Mouse (Mus musculus) heart, embryonic 13.5 days (tissue): Measurements from ENCODE around the gene Spert. TPM values are rescaled to one million over a fixed set of nuclear protein-coding genes. Genes with fewer than 3 reads are reported as not detected.

Experiments
- ATAC-seq: fragments of 200-750 bp; cut with Nextera tagmentation; 2 replicates; pipeline ENCODE4 v1.8.0; 2017; ENCODE audit warnings: moderate TSS enrichment; ENCODE audit not compliant: insufficient number of reproducible peaks, low FRiP score, low TSS enrichment; ENCODE audit errors: extremely low read depth
- H3K27ac ChIP-seq: fragments of 300-500 bp; sonication (generic); replicated peaks from 2 replicates; pipeline ENCODE4 v1.5.1; 2015; ENCODE audit warnings: moderate library complexity, mild to moderate bottlenecking, inconsistent platforms
- H3K27me3 ChIP-seq: fragments of 300-500 bp; sonication (generic); replicated peaks from 2 replicates; pipeline ENCODE4 v1.6.1; 2015; ENCODE audit warnings: mild to moderate bottlenecking, inconsistent platforms
- H3K36me3 ChIP-seq: fragments of 300-500 bp; sonication (generic); 2 replicates; pipeline ENCODE4 v1.6.1; 2015; ENCODE audit warnings: mild to moderate bottlenecking, inconsistent platforms
- H3K4me1 ChIP-seq: fragments of 300-500 bp; sonication (generic); 2 replicates; pipeline ENCODE4 v1.6.1; 2015; ENCODE audit warnings: inconsistent platforms
- H3K4me2 ChIP-seq: fragments of 300-500 bp; sonication (generic); 2 replicates; pipeline ENCODE4 v1.6.1; 2015; ENCODE audit warnings: inconsistent platforms, mild to moderate bottlenecking, moderate library complexity
- H3K4me3 ChIP-seq: fragments of 300-500 bp; sonication (generic); 2 replicates; pipeline ENCODE4 v1.5.1; 2015; ENCODE audit warnings: moderate library complexity, mild to moderate bottlenecking, inconsistent platforms
- H3K9ac ChIP-seq: fragments of 300-500 bp; sonication (generic); 2 replicates; pipeline ENCODE4 v1.6.1; 2015; ENCODE audit warnings: inconsistent platforms, mild to moderate bottlenecking, moderate library complexity
- H3K9me3 ChIP-seq: fragments of 300-500 bp; sonication (generic); 2 replicates; pipeline ENCODE4 v1.6.1; 2016; ENCODE audit warnings: inconsistent platforms
- WGBS: fragments of 180-500 bp; shearing (Covaris S2); methylation state at CpG from one replicate; pipeline ENCODE4 v1.1.7; 2015; ENCODE audit warnings: mixed read lengths; 5-methylcytosine and 5-hydroxymethylcytosine counted together
- polyA plus RNA-seq: library from polyadenylated mRNA; unstranded; fragments of >200 nt; fragmentation: Nextera tagmentation; extraction: Ambion mirVana; gene quantifications from 2 replicates; pipeline ENCODE4 v1.2.1, GENCODE M21; 2015

Gene Spert
- polyA plus RNA-seq = not detected in 2 replicates

GRCm38 (mm10) chr14:75592978-75593377 lies at the start of gene Spert:
Gene Spert, minus strand, starts transcription at chr14:75593116.
- no peak within 1 kb of the TSS for H3K4me3 ChIP-seq
- H3K27ac ChIP-seq = no peak within 1 kb of the TSS
- no peaks in the 10 kb centered on the region for H3K4me1 ChIP-seq
- no peak for ATAC-seq
- H3K27me3 ChIP-seq = 0 out of 2 replicates have a peak, but pooled peaks cover 4% of the 10 kb centered on the region
- H3K9me3 ChIP-seq = no peaks in the 10 kb centered on the region
- WGBS = 52% methylated on average over 3 of the region's 3 CpGs
- no peaks in the 10 kb centered on the region for H3K36me3 ChIP-seq
- no peak within 1 kb of the TSS for H3K9ac ChIP-seq
- H3K4me2 ChIP-seq = no peak within 1 kb of the TSS

GRCm38 (mm10) chr14:75642080-75642479 lies 49.2 kb upstream of the Spert start, which contains the start of gene Erich6b:
Gene Erich6b, plus strand, starts transcription at chr14:75642259.
- H3K4me2 ChIP-seq = no peak within 1 kb of the TSS
- H3K9ac ChIP-seq = no peak within 1 kb of the TSS
- no peaks in the 10 kb centered on the region for H3K9me3 ChIP-seq
- H3K4me3 ChIP-seq = no peak within 1 kb of the TSS
- H3K4me1 ChIP-seq = no peaks in the 10 kb centered on the region
- no peaks in the 10 kb centered on the region for H3K36me3 ChIP-seq
- ATAC-seq = no peak; the same call in 1 of the 2 replicates
- WGBS = 71% methylated on average over 8 of the region's 8 CpGs
- no peaks in the 10 kb centered on the region; the same call in 1 of the 2 replicates for H3K27me3 ChIP-seq
- no peak within 1 kb of the TSS for H3K27ac ChIP-seq

GRCm38 (mm10) chr14:75641369-75641768 lies 48.5 kb upstream of the Spert start:
- H3K27me3 ChIP-seq = no peaks in the 10 kb centered on the region; the same call in 1 of the 2 replicates
- 59% methylated on average over 6 of the region's 6 CpGs for WGBS
- H3K4me2 ChIP-seq = no peak overlapping the region
- 0 out of 2 replicates have a peak, but pooled peaks cover under 1% of the 10 kb centered on the region for H3K4me1 ChIP-seq
- H3K9ac ChIP-seq = no peak overlapping the region
- no peaks in the 10 kb centered on the region for H3K36me3 ChIP-seq
- H3K9me3 ChIP-seq = no peaks in the 10 kb centered on the region
- H3K27ac ChIP-seq = no peak overlapping the region
- H3K4me3 ChIP-seq = no peak overlapping the region
- no peak for ATAC-seq

- peaks cover 6% of the 10 kb centered on the region; the same call in 1 of the 2 replicates for H3K4me1 ChIP-seq
- no peak overlapping the region for H3K4me3 ChIP-seq
- no peak overlapping the region for H3K27ac ChIP-seq
- 80% methylated on average over 2 of the region's 2 CpGs for WGBS
- no peak overlapping the region for H3K9ac ChIP-seq
- no peaks in the 10 kb centered on the region; the same call in 1 of the 2 replicates for H3K27me3 ChIP-seq
- H3K36me3 ChIP-seq = no peaks in the 10 kb centered on the region
- no peaks in the 10 kb centered on the region for H3K9me3 ChIP-seq
- ATAC-seq = no peak
- H3K4me2 ChIP-seq = no peak overlapping the region
Observed at GRCm38 (mm10) chr14:75640846-75641245, 47.9 kb upstream of the Spert start.

GRCm38 (mm10) chr14:75637641-75638040 lies 44.7 kb upstream of the Spert start:
- peaks cover 15% of the 10 kb centered on the region for H3K4me1 ChIP-seq
- 71% methylated on average over 4 of the region's 4 CpGs for whole genome bisulfite sequencing
- no peaks in the 10 kb centered on the region for H3K9me3 ChIP-seq
- no peaks in the 10 kb centered on the region; the same call in 1 of the 2 replicates for H3K27me3 ChIP-seq
- H3K4me3 ChIP-seq = no peak overlapping the region
- H3K4me2 ChIP-seq = no peak overlapping the region
- no peak overlapping the region for H3K9ac ChIP-seq
- no peak for ATAC-seq
- no peaks in the 10 kb centered on the region for H3K36me3 ChIP-seq
- no peak overlapping the region for H3K27ac ChIP-seq

GRCm38 (mm10) chr14:75636107-75636506 lies 43.2 kb upstream of the Spert start:
- peaks cover 15% of the 10 kb centered on the region for H3K4me1 ChIP-seq
- 55% methylated on average over 7 of the region's 7 CpGs for WGBS

GRCm38 (mm10) chr14:75635350-75635749 lies 42.4 kb upstream of the Spert start:
- Histone ChIP-seq H3K4me3 (no peak overlapping the region), H3K9ac (no peak overlapping the region), H3K36me3 (no peaks in the 10 kb centered on the region), H3K9me3 (no peaks in the 10 kb centered on the region), H3K27ac (peak overlapping the region; percentile 67), H3K27me3 (no peaks in the 10 kb centered on the region; the same call in 1 of the 2 replicates), H3K4me1 (peaks cover 15% of the 10 kb centered on the region), H3K4me2 (peak overlapping the region; percentile 39)
- peak; percentile 51; the same call in 1 of the 2 replicates for ATAC-seq
- 44% methylated on average over 12 of the region's 12 CpGs for WGBS

More at GRCm38 (mm10) chr14:75636107-75636506, 43.2 kb upstream of the Spert start:
- H3K27me3 ChIP-seq = no peaks in the 10 kb centered on the region; the same call in 1 of the 2 replicates
- no peaks in the 10 kb centered on the region for H3K36me3 ChIP-seq
- 0 out of 2 replicates have a peak overlapping the region, but pooled peaks have one; percentile 39 for H3K4me2 ChIP-seq
- peak overlapping the region; percentile 67 for H3K27ac ChIP-seq
- H3K9ac ChIP-seq = no peak overlapping the region
- no peaks in the 10 kb centered on the region for H3K9me3 ChIP-seq
- no peak overlapping the region for H3K4me3 ChIP-seq
- no peak for ATAC-seq

GRCm38 (mm10) chr14:75628870-75629269 lies 36.0 kb upstream of the Spert start:
- WGBS = 67% methylated on average over 8 of the region's 8 CpGs
- Histone ChIP-seq H3K9me3 (no peaks in the 10 kb centered on the region), H3K36me3 (no peaks in the 10 kb centered on the region), H3K9ac (no peak overlapping the region), H3K4me3 (no peak overlapping the region), H3K27me3 (no peaks in the 10 kb centered on the region), H3K4me1 (no peaks in the 10 kb centered on the region), H3K4me2 (no peak overlapping the region), H3K27ac (no peak overlapping the region)
- ATAC-seq = no peak

GRCm38 (mm10) chr14:75622984-75623383 lies 30.1 kb upstream of the Spert start:
- WGBS = 77% methylated on average over 7 of the region's 7 CpGs
- no peak for ATAC-seq
- no peaks in the 10 kb centered on the region for H3K4me1 ChIP-seq
- H3K9ac ChIP-seq = no peak overlapping the region
- 0 out of 2 replicates have a peak, but pooled peaks cover 5% of the 10 kb centered on the region for H3K27me3 ChIP-seq
- no peak overlapping the region for H3K4me3 ChIP-seq
- no peak overlapping the region for H3K27ac ChIP-seq
- no peaks in the 10 kb centered on the region for H3K9me3 ChIP-seq
- no peaks in the 10 kb centered on the region for H3K36me3 ChIP-seq
- H3K4me2 ChIP-seq = no peak overlapping the region

GRCm38 (mm10) chr14:75616375-75616774 lies 23.5 kb upstream of the Spert start:
- H3K9ac ChIP-seq = no peak overlapping the region
- ATAC-seq = no peak
- WGBS = 78% methylated on average over 6 of the region's 6 CpGs

GRCm38 (mm10) chr14:75609176-75609575 lies 16.3 kb upstream of the Spert start:
- H3K9ac ChIP-seq = no peak overlapping the region
- no peaks in the 10 kb centered on the region for H3K4me1 ChIP-seq
- ATAC-seq = no peak
- H3K27me3 ChIP-seq = no peaks in the 10 kb centered on the region
- H3K4me3 ChIP-seq = no peak overlapping the region
- H3K9me3 ChIP-seq = no peaks in the 10 kb centered on the region
- no peak overlapping the region for H3K4me2 ChIP-seq
- 81% methylated on average over 2 of the region's 2 CpGs for WGBS
- no peaks in the 10 kb centered on the region for H3K36me3 ChIP-seq
- H3K27ac ChIP-seq = no peak overlapping the region

More at GRCm38 (mm10) chr14:75616375-75616774, 23.5 kb upstream of the Spert start:
- Histone ChIP-seq H3K9me3 (no peaks in the 10 kb centered on the region), H3K4me2 (no peak overlapping the region), H3K36me3 (no peaks in the 10 kb centered on the region), H3K27ac (no peak overlapping the region), H3K4me1 (no peaks in the 10 kb centered on the region), H3K4me3 (no peak overlapping the region), H3K27me3 (0 out of 2 replicates have a peak, but pooled peaks cover 5% of the 10 kb centered on the region)

GRCm38 (mm10) chr14:75583870-75584269 lies 9.0 kb downstream of the Spert start:
- Histone ChIP-seq H3K9ac (no peak overlapping the region), H3K27me3 (peaks cover 3% of the 10 kb centered on the region; the same call in 1 of the 2 replicates), H3K4me2 (no peak overlapping the region), H3K4me1 (no peaks in the 10 kb centered on the region), H3K9me3 (no peaks in the 10 kb centered on the region), H3K4me3 (no peak overlapping the region), H3K36me3 (no peaks in the 10 kb centered on the region), H3K27ac (no peak overlapping the region)
- no peak for ATAC-seq
- WGBS = 80% methylated on average over 12 of the region's 12 CpGs
